Mouse (Mus musculus) heart, postnatal 0 days (tissue): ENCODE data around the gene Tapbp.

Experiments used
- CTCF ChIP-seq: IDR thresholded peaks from 2 replicates; pipeline ENCODE4 v1.5.1; 2016; ENCODE audit warnings: antibody characterized with exemption, control low read depth, low read depth
- EP300 ChIP-seq: IDR thresholded peaks from 2 replicates; pipeline ENCODE4 v1.6.1; 2016; ENCODE audit warnings: antibody characterized with exemption, low read depth

GRCm38 (mm10) chr17:33948090-33948904, 32.6 kb downstream of the Tapbp start:
- no peak for TF ChIP-seq CTCF
- no peak for TF ChIP-seq EP300
